Mouse (Mus musculus) stomach, postnatal 0 days (tissue): ENCODE results near the gene Sco1.

Source experiments
- CTCF ChIP-seq: IDR thresholded peaks from 2 replicates; pipeline ENCODE4 v1.5.1; 2016; ENCODE audit warnings: antibody characterized with exemption, low read depth, mild to moderate bottlenecking, moderate library complexity
- EP300 ChIP-seq: optimal IDR thresholded peaks from 2 replicates; pipeline ENCODE3; 2016; ENCODE audit warnings: antibody characterized with exemption

GRCm38 (mm10) chr11:67105689-67106088 lies 53.2 kb downstream of the Sco1 start:
- TF ChIP-seq CTCF (no peak), EP300 (no peak)
